Mouse (Mus musculus) stomach, embryonic 15.5 days (tissue): ENCODE results near the gene Brf1. TPM values are rescaled to one million over a fixed set of nuclear protein-coding genes. Genes with fewer than 3 reads are reported as not detected.

Experiments
- microRNA-seq: library from miRNA; unstranded; fragments of <30 nt; microRNA quantifications from one replicate; pipeline ENCODE4, GENCODE M21; 2016
- polyA plus RNA-seq: library from polyadenylated mRNA; unstranded; fragments of >200 nt; fragmentation: Nextera tagmentation; extraction: Ambion mirVana; gene quantifications from 2 replicates; pipeline ENCODE4 v1.2.1, GENCODE M21; 2015

The Brf1 gene
- polyA plus RNA-seq, 1 experiment from 2014 or later, result 55.9 TPM

Small RNAs within 50 kb of the gene (microRNA-seq; reads per million reads assigned to microRNA genes)
- gene Mir6941, result not detected

Other genes with a start within 250 kb of the Brf1 start
- 14.5 and 16.8 TPM in 2 replicates for gene Pld4, start 240.0 kb downstream of the Brf1 start, polyA plus RNA-seq
- 3.8 and 4.7 TPM in 2 replicates for gene Ahnak2, start 198.0 kb downstream of the Brf1 start, polyA plus RNA-seq
- 6.1 and 7.0 TPM in 2 replicates for gene Clba1, start 191.8 kb downstream of the Brf1 start, polyA plus RNA-seq
- 97.0 and 100 TPM in 2 replicates for gene Cdca4, start 171.3 kb downstream of the Brf1 start, polyA plus RNA-seq
- gene Gpr132, start 132.5 kb downstream of the Brf1 start, polyA plus RNA-seq, result 0.33 and 0.41 TPM in 2 replicates
- gene Jag2, start 70.9 kb downstream of the Brf1 start, polyA plus RNA-seq, result 6.0 and 7.0 TPM in 2 replicates
- 88.1 and 95.0 TPM in 2 replicates for gene Nudt14, start 58.6 kb downstream of the Brf1 start, polyA plus RNA-seq
- 21.9 and 22.2 TPM in 2 replicates for gene Btbd6, start 24.2 kb downstream of the Brf1 start, polyA plus RNA-seq
- 12.1 and 13.7 TPM in 2 replicates for gene Pacs2, start 13.8 kb upstream of the Brf1 start, polyA plus RNA-seq
- not detected in 2 replicates for gene Tex22, start 73.8 kb upstream of the Brf1 start, polyA plus RNA-seq
- gene Mta1, start 97.6 kb upstream of the Brf1 start, polyA plus RNA-seq, result 11.2 and 12.2 TPM in 2 replicates
- gene Crip2, start 139.5 kb upstream of the Brf1 start, polyA plus RNA-seq, result 125 and 130 TPM in 2 replicates
- 312 and 313 TPM in 2 replicates for gene Crip1, start 145.6 kb upstream of the Brf1 start, polyA plus RNA-seq
- 26.0 and 32.1 TPM in 2 replicates for gene Tedc1, start 155.7 kb upstream of the Brf1 start, polyA plus RNA-seq
- 8.4 and 10.5 TPM in 2 replicates for gene Tmem121, start 185.2 kb upstream of the Brf1 start, polyA plus RNA-seq